Mouse (Mus musculus) E14TG2a.4 (cell line): ENCODE data around the gene Zfp652.

Source experiments
- H3K27me3 ChIP-seq: 2 replicates; pipeline ENCODE4 v1.6.1; 2014; ENCODE audit warnings: low read length, control low read depth; ENCODE audit not compliant: insufficient read depth
- H3K36me3 ChIP-seq: 2 replicates; pipeline ENCODE4 v1.6.1; 2014; ENCODE audit warnings: low read length, control low read depth; ENCODE audit not compliant: insufficient read depth
- H3K4me1 ChIP-seq: replicated peaks from 2 replicates; pipeline ENCODE4 v1.6.1; 2014; ENCODE audit warnings: low read depth, low read length, control low read depth
- H3K4me3 ChIP-seq: replicated peaks from 2 replicates; pipeline ENCODE4 v1.5.1; 2014; ENCODE audit warnings: mild to moderate bottlenecking, low read length
- H3K9me3 ChIP-seq: 2 replicates; pipeline ENCODE4 v1.6.1; 2014; ENCODE audit warnings: low read length, control low read depth
- CTCF ChIP-seq: conservative IDR thresholded peaks from 2 replicates; pipeline ENCODE4 v1.5.1; 2014; ENCODE audit warnings: low read length
- NANOG ChIP-seq: IDR thresholded peaks from 2 replicates; pipeline ENCODE4 v1.6.1; 2014; ENCODE audit warnings: borderline replicate concordance, low read length, mixed read lengths
- POU5F1 ChIP-seq: IDR thresholded peaks from 2 replicates; pipeline ENCODE4 v1.6.1; 2014; ENCODE audit warnings: low read length, borderline replicate concordance

The Zfp652 gene

DNA sequence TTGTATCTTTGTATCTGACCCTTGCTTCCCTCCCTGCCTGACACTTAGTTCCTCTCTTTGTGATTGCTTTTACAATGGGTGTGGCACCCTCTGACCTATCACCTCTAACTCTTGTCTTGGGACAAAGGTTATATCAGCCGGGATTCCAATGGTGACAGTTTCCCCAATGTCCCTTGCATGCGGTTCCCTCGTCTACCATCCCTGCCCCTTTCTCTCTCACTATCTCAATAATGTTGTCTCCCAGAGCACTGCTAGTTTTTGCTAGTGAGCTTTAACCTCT is 114.6 kb downstream of the Zfp652 start:
- Histone ChIP-seq H3K4me1 (peaks cover 68% of the 10 kb centered on the region), H3K9me3 (no peaks in the 10 kb centered on the region), H3K27me3 (peaks cover 80% of the 10 kb centered on the region), H3K36me3 (peaks cover 11% of the 10 kb centered on the region; the same call in 1 of the 2 replicates), H3K4me3 (no peak overlapping the region)
- no peak for TF ChIP-seq CTCF
- TF ChIP-seq POU5F1: no peak
- no peak for TF ChIP-seq NANOG

DNA sequence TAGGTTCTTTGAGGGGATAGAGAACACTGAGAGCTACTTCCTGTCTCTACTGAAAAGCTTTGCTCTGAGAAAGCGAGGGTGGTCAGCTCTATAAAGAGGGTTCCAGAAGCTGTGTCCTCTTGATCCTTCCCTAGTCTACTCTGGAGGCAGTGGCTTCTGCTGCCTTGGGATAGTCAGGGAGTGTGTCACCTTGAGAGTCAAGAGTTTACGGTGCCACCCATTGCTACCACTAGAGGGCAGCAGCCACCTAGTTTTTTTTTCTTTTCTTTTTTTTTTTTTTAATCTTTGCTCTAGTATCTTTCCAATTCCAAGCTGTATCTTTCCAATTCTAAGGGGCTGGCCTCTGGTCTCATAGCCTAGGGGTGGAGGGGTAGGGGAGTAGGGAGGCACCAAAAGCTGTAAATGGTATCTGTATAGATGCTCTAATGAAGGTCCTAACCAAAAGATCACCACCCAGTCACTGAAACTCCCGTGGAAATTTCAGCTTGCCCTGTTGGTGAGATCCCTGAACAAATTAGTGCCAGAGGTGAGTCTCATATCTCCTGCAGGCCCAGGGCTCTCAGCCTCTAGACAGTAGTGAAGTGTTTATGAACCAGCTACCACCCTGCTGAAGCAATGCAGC is 115.1 kb downstream of the Zfp652 start:
- Histone ChIP-seq H3K27me3 (peaks cover 80% of the 10 kb centered on the region), H3K4me1 (peaks cover 71% of the 10 kb centered on the region), H3K4me3 (no peak overlapping the region), H3K36me3 (peaks cover 15% of the 10 kb centered on the region; the same call in 1 of the 2 replicates), H3K9me3 (no peaks in the 10 kb centered on the region)
- TF ChIP-seq NANOG: no peak
- no peak for TF ChIP-seq POU5F1
- TF ChIP-seq CTCF: peak; percentile 82

DNA sequence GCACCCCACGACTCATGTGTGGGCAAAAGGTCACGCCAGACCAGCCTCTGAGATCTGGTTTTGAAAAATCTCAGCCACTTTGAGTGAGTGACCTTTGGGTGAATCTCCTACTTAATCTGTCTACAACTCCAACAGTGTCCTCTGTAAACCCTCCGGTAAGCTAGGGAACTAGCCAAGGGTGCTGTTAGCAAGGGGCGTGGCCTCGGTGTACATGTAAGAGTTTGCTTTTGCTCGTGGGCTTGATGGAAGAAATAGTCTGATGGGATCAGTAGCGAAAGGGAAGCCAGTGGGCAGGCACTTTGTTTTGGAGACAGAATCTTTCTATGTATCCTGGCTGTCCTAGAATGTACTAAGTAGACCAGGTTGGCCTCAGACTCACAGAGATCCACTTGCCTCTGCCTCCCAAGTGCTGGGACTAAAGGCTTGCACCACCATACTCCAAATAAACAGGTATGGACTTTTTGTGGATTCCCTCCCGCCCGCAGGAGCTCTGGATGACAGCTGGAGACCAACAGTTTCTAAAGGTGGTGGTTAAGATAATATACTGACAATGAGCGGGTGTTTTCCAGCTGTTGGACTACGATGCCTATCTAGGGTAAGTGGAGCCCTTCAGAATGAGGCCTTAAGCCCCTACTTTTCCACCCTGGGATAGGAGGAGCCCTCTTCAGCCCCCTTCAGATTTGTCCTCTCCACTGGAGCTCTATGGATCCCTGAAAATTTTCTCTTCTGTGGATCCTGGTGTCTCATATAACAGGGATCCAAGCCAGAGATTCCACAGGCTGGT is 115.9 kb downstream of the Zfp652 start:
- Histone ChIP-seq H3K9me3 (no peaks in the 10 kb centered on the region), H3K4me1 (peaks cover 73% of the 10 kb centered on the region)
- TF ChIP-seq POU5F1: no peak

DNA sequence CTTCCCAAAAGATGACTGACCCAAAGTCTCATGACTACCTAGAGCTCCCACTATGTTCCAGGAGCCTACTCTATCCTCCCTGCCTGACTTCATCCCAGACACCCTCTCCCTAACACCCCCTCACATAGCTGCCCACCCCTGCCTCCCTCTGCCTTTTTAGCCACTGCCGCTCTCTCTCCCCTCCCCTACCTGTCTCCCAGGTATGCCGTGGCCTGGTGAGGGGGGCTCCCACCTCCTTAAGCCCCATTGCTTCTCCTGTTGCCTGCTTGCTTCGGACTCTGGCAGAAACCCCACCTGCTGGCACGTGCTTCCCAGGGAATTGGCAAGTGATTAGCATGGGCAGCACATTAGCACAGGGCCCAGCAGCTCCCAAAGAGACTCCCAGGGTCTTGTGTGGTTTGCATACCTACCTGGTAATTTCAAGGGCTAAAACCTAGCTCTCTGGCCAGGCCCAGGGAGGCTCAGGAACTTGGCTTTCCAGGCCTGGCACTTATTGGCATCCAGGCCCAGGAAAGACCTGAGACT is 117.1 kb downstream of the Zfp652 start:
- Histone ChIP-seq H3K4me3 (peak overlapping the region; percentile 71; the same call in 1 of the 2 replicates), H3K4me1 (peaks cover 79% of the 10 kb centered on the region), H3K9me3 (no peaks in the 10 kb centered on the region), H3K27me3 (peaks cover 84% of the 10 kb centered on the region), H3K36me3 (peaks cover 15% of the 10 kb centered on the region; the same call in 1 of the 2 replicates)
- TF ChIP-seq NANOG (no peak), CTCF (no peak), POU5F1 (no peak)

More for the DNA sequence above, 115.9 kb downstream of the Zfp652 start:
- Histone ChIP-seq H3K36me3 (peaks cover 15% of the 10 kb centered on the region; the same call in 1 of the 2 replicates), H3K4me3 (no peak overlapping the region), H3K27me3 (peaks cover 81% of the 10 kb centered on the region)

DNA sequence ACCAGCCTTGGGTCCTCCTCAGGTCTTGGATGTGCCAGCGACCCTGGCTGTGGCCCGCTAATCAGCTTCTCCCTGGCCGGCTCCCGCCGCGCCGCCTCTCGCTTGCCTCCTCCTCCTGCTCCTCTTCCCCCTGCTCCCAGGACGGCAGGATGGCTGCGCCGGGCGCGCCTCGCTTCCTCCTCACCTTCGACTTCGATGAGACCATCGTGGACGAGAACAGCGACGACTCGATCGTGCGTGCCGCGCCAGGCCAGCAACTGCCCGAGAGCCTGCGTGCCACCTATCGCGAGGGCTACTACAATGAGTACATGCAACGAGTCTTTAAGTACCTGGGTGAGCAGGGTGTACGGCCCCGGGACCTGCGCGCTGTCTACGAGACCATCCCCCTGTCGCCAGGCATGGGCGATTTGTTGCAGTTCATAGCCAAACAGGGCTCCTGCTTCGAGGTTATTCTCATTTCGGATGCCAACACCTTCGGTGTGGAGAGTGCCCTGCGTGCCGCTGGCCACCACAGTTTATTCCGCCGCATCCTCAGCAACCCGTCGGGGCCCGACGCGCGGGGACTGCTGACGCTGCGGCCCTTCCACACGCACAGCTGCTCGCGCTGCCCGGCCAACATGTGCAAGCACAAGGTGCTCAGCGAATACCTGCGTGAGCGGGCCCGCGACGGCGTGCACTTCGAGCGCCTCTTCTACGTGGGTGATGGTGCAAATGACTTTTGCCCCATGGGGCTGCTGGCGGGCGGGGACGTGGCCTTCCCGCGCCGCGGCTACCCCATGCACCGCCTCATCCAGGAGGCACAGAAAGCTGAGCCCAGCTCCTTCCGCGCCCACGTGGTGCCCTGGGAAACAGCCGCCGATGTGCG is 118.2 kb downstream of the Zfp652 start:
- no peaks in the 10 kb centered on the region for H3K9me3 ChIP-seq
- peak overlapping the region; percentile 71 for H3K4me3 ChIP-seq
- H3K27me3 ChIP-seq: peaks cover 84% of the 10 kb centered on the region
- H3K36me3 ChIP-seq: peaks cover 15% of the 10 kb centered on the region; the same call in 1 of the 2 replicates
- TF ChIP-seq NANOG: no peak
- TF ChIP-seq CTCF: no peak
- TF ChIP-seq POU5F1: no peak
- peaks cover 81% of the 10 kb centered on the region for H3K4me1 ChIP-seq

DNA sequence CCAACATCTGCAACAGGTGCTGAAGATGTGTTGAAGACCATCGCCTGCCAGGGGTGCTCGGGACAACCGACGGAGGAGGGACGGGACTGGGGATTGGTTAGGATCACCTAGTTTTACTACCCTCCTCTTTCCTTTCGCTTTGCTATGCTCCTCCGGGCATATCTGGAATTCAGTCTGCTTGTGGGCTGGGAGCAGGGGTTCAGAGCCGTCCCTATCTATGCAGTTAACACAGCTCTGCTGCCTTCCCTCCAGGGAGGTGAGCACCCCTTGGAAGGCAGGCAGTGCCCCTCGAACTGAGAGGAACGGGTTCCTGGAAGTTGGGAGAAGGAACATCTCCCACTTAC is 118.8 kb downstream of the Zfp652 start:
- peaks cover 85% of the 10 kb centered on the region for H3K27me3 ChIP-seq
- H3K9me3 ChIP-seq: no peaks in the 10 kb centered on the region
- H3K4me3 ChIP-seq: peak overlapping the region; percentile 71
- peaks cover 87% of the 10 kb centered on the region for H3K4me1 ChIP-seq
- TF ChIP-seq POU5F1: no peak
- TF ChIP-seq CTCF: no peak
- no peak for TF ChIP-seq NANOG
- peaks cover 15% of the 10 kb centered on the region; the same call in 1 of the 2 replicates for H3K36me3 ChIP-seq

DNA sequence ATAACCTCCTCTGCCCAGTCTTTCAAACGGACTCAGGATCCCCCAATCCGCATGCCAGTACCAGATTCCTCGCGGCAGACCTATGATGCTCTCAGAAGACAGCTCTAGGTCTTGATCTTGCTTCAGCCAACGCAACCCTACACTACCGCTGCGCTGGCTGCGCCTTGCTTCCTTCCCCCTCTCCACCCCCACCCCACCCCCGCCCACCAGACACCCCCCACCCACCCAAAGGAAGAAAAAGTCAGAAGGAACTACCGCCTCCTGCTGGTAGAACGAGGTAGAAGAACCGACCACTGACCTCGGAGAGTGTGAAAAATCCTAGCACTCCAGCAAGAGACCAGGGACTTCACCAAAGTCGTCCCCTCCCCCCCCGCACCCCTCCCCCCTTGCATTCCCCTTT is 119.2 kb downstream of the Zfp652 start:
- TF ChIP-seq POU5F1 (no peak), NANOG (no peak), CTCF (no peak)
- Histone ChIP-seq H3K4me3 (peak overlapping the region; percentile 71), H3K27me3 (peaks cover 85% of the 10 kb centered on the region), H3K9me3 (no peaks in the 10 kb centered on the region), H3K36me3 (peaks cover 15% of the 10 kb centered on the region; the same call in 1 of the 2 replicates), H3K4me1 (peaks cover 85% of the 10 kb centered on the region)
